Mouse (Mus musculus) hindbrain, embryonic 15.5 days (tissue): ENCODE measurements around the gene 1110032F04Rik. TPM values are rescaled to one million over a fixed set of nuclear protein-coding genes. Genes with fewer than 3 reads are reported as not detected.

Source experiments
- polyA plus RNA-seq: library from polyadenylated mRNA; unstranded; fragments of >200 nt; fragmentation: Nextera tagmentation; extraction: Ambion mirVana; gene quantifications from 2 replicates; pipeline ENCODE4 v1.2.1, GENCODE M21; 2015

Gene 1110032F04Rik
- polyA plus RNA-seq, 1 experiment from 2014 or later, result 5.2 TPM

Other genes starting within 250 kb of the 1110032F04Rik start
- gene Il12a, start 178.9 kb upstream of the 1110032F04Rik start, polyA plus RNA-seq, result 0.22 and 0.25 TPM in 2 replicates
- 8.4 and 9.3 TPM in 2 replicates for gene Ift80, start 135.0 kb downstream of the 1110032F04Rik start, polyA plus RNA-seq
- gene Smc4, start 135.2 kb downstream of the 1110032F04Rik start, polyA plus RNA-seq, result 39.2 and 50.9 TPM in 2 replicates
- gene Trim59, start 175.2 kb downstream of the 1110032F04Rik start, polyA plus RNA-seq, result 39.0 and 48.7 TPM in 2 replicates